Mouse (Mus musculus) heart, embryonic 15.5 days (tissue): Measurements from ENCODE around the gene Ly6g6c. TPM values are rescaled to one million over a fixed set of nuclear protein-coding genes. Genes with fewer than 3 reads are reported as not detected.

Experiments used
- ATAC-seq: fragments of 200-750 bp; cut with Nextera tagmentation; replicated peaks from 2 replicates; pipeline ENCODE4 v1.8.0; 2017; ENCODE audit warnings: low read depth, moderate TSS enrichment; ENCODE audit not compliant: insufficient number of reproducible peaks, insufficient read depth, low FRiP score
- H3K27ac ChIP-seq: fragments of 300-500 bp; sonication (generic); 2 replicates; pipeline ENCODE4 v1.5.1; 2015; ENCODE audit warnings: mild to moderate bottlenecking, inconsistent platforms
- H3K27me3 ChIP-seq: fragments of 300-500 bp; sonication (generic); 2 replicates; pipeline ENCODE4 v1.6.1; 2015; ENCODE audit warnings: inconsistent platforms
- H3K36me3 ChIP-seq: fragments of 300-500 bp; sonication (generic); 2 replicates; pipeline ENCODE4 v1.6.1; 2015; ENCODE audit warnings: mild to moderate bottlenecking, inconsistent platforms
- H3K4me1 ChIP-seq: fragments of 300-500 bp; sonication (generic); replicated peaks from 2 replicates; pipeline ENCODE4 v1.6.1; 2015; ENCODE audit warnings: inconsistent platforms
- H3K4me2 ChIP-seq: fragments of 300-500 bp; sonication (generic); 2 replicates; pipeline ENCODE4 v1.6.1; 2015; ENCODE audit warnings: inconsistent platforms, mild to moderate bottlenecking, moderate library complexity
- H3K4me3 ChIP-seq: fragments of 300-500 bp; sonication (generic); 2 replicates; pipeline ENCODE4 v1.5.1; 2015; ENCODE audit warnings: mild to moderate bottlenecking, inconsistent platforms
- H3K9ac ChIP-seq: fragments of 300-500 bp; sonication (generic); 2 replicates; pipeline ENCODE4 v1.6.1; 2015; ENCODE audit warnings: mild to moderate bottlenecking, inconsistent platforms
- H3K9me3 ChIP-seq: fragments of 300-500 bp; sonication (generic); replicated peaks from 2 replicates; pipeline ENCODE4 v1.6.1; 2016; ENCODE audit warnings: inconsistent platforms
- WGBS: fragments of 180-500 bp; shearing (Covaris S2); methylation state at CpG from one replicate; pipeline ENCODE4 v1.1.7; 2015; ENCODE audit warnings: mixed read lengths; 5-methylcytosine and 5-hydroxymethylcytosine counted together
- polyA plus RNA-seq: library from polyadenylated mRNA; unstranded; fragments of >200 nt; fragmentation: Nextera tagmentation; extraction: Ambion mirVana; gene quantifications from 2 replicates; pipeline ENCODE4 v1.2.1, GENCODE M21; 2015

Gene Ly6g6c
- polyA plus RNA-seq, 1 experiment from 2014 or later, result not detected

DNA sequence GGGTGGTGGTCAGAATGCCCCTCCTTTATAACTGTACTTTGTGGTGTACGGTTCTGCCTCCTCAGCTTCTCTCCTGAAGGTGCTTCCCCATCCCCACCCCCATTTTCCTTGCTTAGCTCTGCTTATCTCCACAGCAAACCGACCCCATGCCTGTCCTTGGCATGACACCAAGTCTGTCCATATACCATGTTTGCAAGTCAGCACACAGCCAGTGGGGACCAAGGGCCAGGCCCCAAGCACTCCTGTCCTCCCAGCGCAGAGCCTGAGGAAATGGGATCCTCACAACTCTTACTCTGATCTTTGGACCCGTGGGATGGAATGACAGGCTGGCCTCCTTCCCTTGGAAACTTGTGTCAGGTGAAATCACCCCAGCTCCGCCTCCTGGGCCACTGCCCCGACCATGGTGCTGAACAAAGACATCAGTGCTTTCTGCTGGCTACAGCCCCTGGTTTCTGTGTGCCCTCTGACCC lies 38.1 kb downstream of the Ly6g6c start:
- H3K9me3 ChIP-seq, result no peaks in the 10 kb centered on the region
- H3K4me2 ChIP-seq, result no peak overlapping the region
- H3K9ac ChIP-seq, result no peak overlapping the region
- no peak overlapping the region for H3K27ac ChIP-seq
- WGBS, result 41% methylated on average over 6 of the region's 6 CpGs
- H3K27me3 ChIP-seq, result no peaks in the 10 kb centered on the region
- H3K36me3 ChIP-seq, result peaks cover 40% of the 10 kb centered on the region
- no peak overlapping the region for H3K4me3 ChIP-seq
- no peak; the same call in 1 of the 2 replicates for ATAC-seq
- peaks cover 19% of the 10 kb centered on the region for H3K4me1 ChIP-seq

GRCm38 (mm10) chr17:35104079-35104478 lies 38.9 kb downstream of the Ly6g6c start:
- Histone ChIP-seq H3K4me1 (peaks cover 19% of the 10 kb centered on the region), H3K4me2 (no peak overlapping the region), H3K9ac (no peak overlapping the region), H3K27ac (no peak overlapping the region), H3K9me3 (no peaks in the 10 kb centered on the region), H3K27me3 (no peaks in the 10 kb centered on the region), H3K4me3 (no peak overlapping the region), H3K36me3 (peaks cover 31% of the 10 kb centered on the region)
- 80% methylated on average over 7 of the region's 7 CpGs for WGBS
- no peak for ATAC-seq

GRCm38 (mm10) chr17:35104754-35105153 lies 39.6 kb downstream of the Ly6g6c start:
- ATAC-seq, result no peak
- H3K27ac ChIP-seq, result no peak overlapping the region
- H3K4me1 ChIP-seq, result peaks cover 19% of the 10 kb centered on the region
- no peak overlapping the region for H3K4me2 ChIP-seq
- 65% methylated on average over 6 of the region's 6 CpGs for WGBS
- peaks cover 27% of the 10 kb centered on the region for H3K36me3 ChIP-seq
- no peaks in the 10 kb centered on the region for H3K27me3 ChIP-seq
- H3K9ac ChIP-seq, result no peak overlapping the region
- H3K9me3 ChIP-seq, result no peaks in the 10 kb centered on the region
- no peak overlapping the region for H3K4me3 ChIP-seq

- H3K27ac ChIP-seq, result no peak overlapping the region
- no peaks in the 10 kb centered on the region for H3K27me3 ChIP-seq
- 0 out of 2 replicates have a peak overlapping the region, but pooled peaks have one; percentile 23 for H3K4me2 ChIP-seq
- H3K9ac ChIP-seq, result peak overlapping the region; percentile 44; the same call in 1 of the 2 replicates
- H3K4me3 ChIP-seq, result no peak overlapping the region
- 24% methylated on average over 13 of the region's 13 CpGs for WGBS
- ATAC-seq, result no peak
- peaks cover 19% of the 10 kb centered on the region; the same call in 1 of the 2 replicates for H3K36me3 ChIP-seq
- H3K9me3 ChIP-seq, result no peaks in the 10 kb centered on the region
- H3K4me1 ChIP-seq, result peaks cover 19% of the 10 kb centered on the region
Measured at GRCm38 (mm10) chr17:35105740-35106389, 40.7 kb downstream of the Ly6g6c start.

DNA sequence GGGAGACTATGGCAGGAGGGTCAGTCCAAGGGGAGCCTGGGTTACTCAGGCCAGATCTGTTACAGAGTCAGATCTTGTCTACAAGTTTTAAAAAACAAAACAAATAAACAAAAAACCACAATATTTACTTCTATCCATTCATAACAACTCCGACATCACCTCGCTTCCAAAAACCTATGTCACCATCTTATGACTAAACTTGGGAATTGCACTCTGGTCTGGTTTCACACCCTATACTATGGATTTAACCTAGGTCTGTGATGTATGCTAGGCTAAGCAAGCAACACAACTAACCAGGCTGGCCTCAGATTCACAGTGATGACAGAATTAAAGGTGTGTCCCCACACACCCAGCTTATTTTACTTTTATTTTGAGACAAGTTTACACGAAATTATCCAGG lies 41.3 kb downstream of the Ly6g6c start:
- no peaks in the 10 kb centered on the region for H3K27me3 ChIP-seq
- H3K27ac ChIP-seq, result no peak overlapping the region
- no peak for ATAC-seq
- H3K36me3 ChIP-seq, result peaks cover 13% of the 10 kb centered on the region; the same call in 1 of the 2 replicates
- H3K4me2 ChIP-seq, result no peak overlapping the region
- no peak overlapping the region for H3K4me3 ChIP-seq
- WGBS, result 63% methylated on average over 3 of the region's 3 CpGs
- peaks cover 19% of the 10 kb centered on the region for H3K4me1 ChIP-seq
- H3K9me3 ChIP-seq, result no peaks in the 10 kb centered on the region
- H3K9ac ChIP-seq, result peak overlapping the region; percentile 44; the same call in 1 of the 2 replicates

GRCm38 (mm10) chr17:35108097-35108496 lies 42.9 kb downstream of the Ly6g6c start, which contains the start of gene Ly6g5c:
TSS of gene Ly6g5c (plus strand) at chr17:35108279.
- no peaks in the 10 kb centered on the region for H3K36me3 ChIP-seq
- H3K27ac ChIP-seq, result no peak within 1 kb of the TSS
- H3K9ac ChIP-seq, result no peak within 1 kb of the TSS
- H3K4me2 ChIP-seq, result no peak within 1 kb of the TSS
- H3K27me3 ChIP-seq, result no peaks in the 10 kb centered on the region
- no peaks in the 10 kb centered on the region for H3K9me3 ChIP-seq
- H3K4me3 ChIP-seq, result no peak within 1 kb of the TSS
- no peak for ATAC-seq
- WGBS, result 88% methylated on average over 6 of the region's 6 CpGs
- peaks cover 9% of the 10 kb centered on the region for H3K4me1 ChIP-seq

DNA sequence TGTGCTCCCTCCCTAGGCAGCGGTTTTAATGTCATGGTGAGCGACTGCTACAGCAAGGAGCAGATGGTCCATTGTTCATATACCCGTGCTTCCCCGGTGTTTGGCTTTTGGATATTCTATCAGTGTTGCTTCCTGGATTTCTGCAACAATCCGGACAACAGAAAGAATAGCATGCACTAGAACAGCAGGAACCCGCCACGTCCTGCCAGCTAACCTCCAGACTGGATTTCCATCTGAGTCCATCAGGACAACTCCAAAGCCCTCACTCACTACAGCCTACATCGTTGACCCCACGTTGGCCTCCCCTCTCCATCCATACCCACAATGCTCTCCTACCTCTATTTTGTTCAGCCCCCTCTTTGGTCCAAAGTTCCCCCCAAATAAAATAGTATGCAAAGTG lies 46.6 kb downstream of the Ly6g6c start:
- Histone ChIP-seq H3K36me3 (peaks cover 9% of the 10 kb centered on the region), H3K27ac (peak overlapping the region; percentile 47), H3K9me3 (no peaks in the 10 kb centered on the region), H3K9ac (no peak overlapping the region), H3K4me2 (peak overlapping the region; percentile 36), H3K4me3 (0 out of 2 replicates have a peak overlapping the region, but pooled peaks have one; percentile 17), H3K4me1 (no peaks in the 10 kb centered on the region), H3K27me3 (no peaks in the 10 kb centered on the region)
- ATAC-seq, result peak; percentile 44; the same call in 1 of the 2 replicates
- 72% methylated on average over 9 of the region's 9 CpGs for WGBS

DNA sequence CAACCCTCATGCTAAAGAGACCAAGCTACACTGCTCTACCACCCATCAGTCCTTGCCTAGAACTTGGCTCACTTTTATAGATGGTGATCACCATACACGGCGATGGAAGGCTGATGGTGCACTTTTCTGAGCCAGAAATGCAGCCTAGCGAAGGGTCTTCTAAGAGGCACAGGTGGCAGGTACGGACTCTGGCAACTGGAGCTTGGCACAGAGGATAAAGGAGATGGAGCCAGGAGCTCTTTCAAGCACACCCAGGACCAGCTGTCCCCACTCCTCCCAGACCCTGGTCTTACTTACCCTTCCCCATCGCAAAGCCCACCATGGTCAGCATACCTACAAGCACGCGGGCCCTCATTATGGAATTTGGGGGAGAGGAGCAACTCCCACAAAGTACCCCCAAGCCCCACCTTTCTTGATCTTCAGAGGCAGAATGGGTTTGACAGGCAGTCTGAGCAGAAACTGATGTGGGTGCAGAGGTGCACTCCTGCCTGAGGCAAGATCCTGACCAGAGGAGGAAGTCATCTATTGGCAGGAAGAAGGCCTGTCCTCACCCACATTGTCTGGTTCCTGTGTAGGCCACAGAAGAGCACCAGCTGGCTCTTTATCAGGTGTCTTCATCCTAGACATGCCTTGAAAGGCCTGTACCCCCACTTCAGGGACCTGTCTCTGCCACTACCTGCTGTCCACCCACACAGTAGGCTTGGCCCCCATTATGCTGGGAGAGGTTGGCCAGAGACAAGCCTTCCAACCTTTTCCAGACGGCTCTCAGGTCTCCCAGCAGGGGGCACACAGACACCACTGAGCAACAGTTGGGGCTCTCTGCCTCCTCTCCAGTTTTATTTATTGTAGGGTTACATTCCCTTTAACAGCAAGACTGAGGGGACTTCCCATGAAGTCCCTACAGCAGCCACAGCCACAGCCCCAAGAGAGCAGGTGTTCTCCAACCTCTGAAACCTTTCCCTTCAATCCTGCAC lies 50.1 kb downstream of the Ly6g6c start, which contains the start of gene Ly6g5b:
Ly6g5b (minus strand) TSS at position 383 of the 974 bp plus-strand sequence.
- 83% methylated on average over 8 of the region's 8 CpGs for WGBS
- H3K4me3 ChIP-seq, result no peak within 1 kb of the TSS
- 0 out of 2 replicates have a peak within 1 kb of the TSS, but pooled peaks have one; percentile 2 for H3K27ac ChIP-seq
- H3K9me3 ChIP-seq, result no peaks in the 10 kb centered on the region
- no peaks in the 10 kb centered on the region for H3K27me3 ChIP-seq
- H3K9ac ChIP-seq, result no peak within 1 kb of the TSS
- H3K36me3 ChIP-seq, result peaks cover 28% of the 10 kb centered on the region
- H3K4me2 ChIP-seq, result no peak within 1 kb of the TSS
- no peak for ATAC-seq
- peaks cover 9% of the 10 kb centered on the region for H3K4me1 ChIP-seq

Other genes with a start within 250 kb of the Ly6g6c start
- gene Stk19, start 228.4 kb upstream of the Ly6g6c start, polyA plus RNA-seq, result 19.4 and 23.4 TPM in 2 replicates
- gene Dxo, start 228.4 kb upstream of the Ly6g6c start, polyA plus RNA-seq, result 32.0 and 40.8 TPM in 2 replicates
- 23.6 and 35.9 TPM in 2 replicates for gene Skiv2l, start 215.2 kb upstream of the Ly6g6c start, polyA plus RNA-seq
- gene Nelfe, start 215.0 kb upstream of the Ly6g6c start, polyA plus RNA-seq, result 53.3 and 70.9 TPM in 2 replicates
- gene Cfb, start 202.9 kb upstream of the Ly6g6c start, polyA plus RNA-seq, result 1.8 and 4.3 TPM in 2 replicates
- gene Zbtb12, start 185.9 kb upstream of the Ly6g6c start, polyA plus RNA-seq, result 1.1 and 1.8 TPM in 2 replicates
- gene Gm20547, start 183.3 kb upstream of the Ly6g6c start, polyA plus RNA-seq, result not detected in 2 replicates
- 2.0 and 3.3 TPM in 2 replicates for gene C2, start 167.1 kb upstream of the Ly6g6c start, polyA plus RNA-seq
- gene Ehmt2, start 166.9 kb upstream of the Ly6g6c start, polyA plus RNA-seq, result 31.7 and 48.8 TPM in 2 replicates
- 0.08 TPM in 1 of 2 replicates, not detected in the other for gene Slc44a4, start 150.9 kb upstream of the Ly6g6c start, polyA plus RNA-seq
- 16.1 and 19.9 TPM in 2 replicates for gene Neu1, start 134.1 kb upstream of the Ly6g6c start, polyA plus RNA-seq
- gene Hspa1b, start 106.2 kb upstream of the Ly6g6c start, polyA plus RNA-seq, result 0.16 and 0.30 TPM in 2 replicates
- gene Gm20481, start 95.5 kb upstream of the Ly6g6c start, polyA plus RNA-seq, result not detected in 2 replicates
- 3.5 and 4.8 TPM in 2 replicates for gene Hspa1a, start 93.2 kb upstream of the Ly6g6c start, polyA plus RNA-seq
- 2.1 and 2.6 TPM in 2 replicates for gene Hspa1l, start 92.7 kb upstream of the Ly6g6c start, polyA plus RNA-seq
- 116 and 132 TPM in 2 replicates for gene Lsm2, start 83.5 kb upstream of the Ly6g6c start, polyA plus RNA-seq
- gene Vars, start 64.4 kb upstream of the Ly6g6c start, polyA plus RNA-seq, result 43.0 and 89.7 TPM in 2 replicates
- gene Vwa7, start 48.8 kb upstream of the Ly6g6c start, polyA plus RNA-seq, result 0.24 and 0.31 TPM in 2 replicates
- 1.4 and 2.8 TPM in 2 replicates for gene Sapcd1, start 37.4 kb upstream of the Ly6g6c start, polyA plus RNA-seq
- 2.7 and 3.8 TPM in 2 replicates for gene Msh5, start 18.6 kb upstream of the Ly6g6c start, polyA plus RNA-seq
- 307 and 332 TPM in 2 replicates for gene Clic1, start 15.4 kb upstream of the Ly6g6c start, polyA plus RNA-seq
- 168 and 202 TPM in 2 replicates for gene Ddah2, start 6.4 kb upstream of the Ly6g6c start, polyA plus RNA-seq
- gene Mpig6b, start 796 bp downstream of the Ly6g6c start, polyA plus RNA-seq, result 0.77 and 0.81 TPM in 2 replicates
- 0.29 and 0.31 TPM in 2 replicates for gene Ly6g6e, start 11.5 kb downstream of the Ly6g6c start, polyA plus RNA-seq
- gene Ly6g6d, start 12.7 kb downstream of the Ly6g6c start, polyA plus RNA-seq, result 2.2 and 2.4 TPM in 2 replicates
- gene Ly6g6f, start 20.2 kb downstream of the Ly6g6c start, polyA plus RNA-seq, result 0.16 and 0.29 TPM in 2 replicates
- 64.7 and 80.1 TPM in 2 replicates for gene Abhd16a, start 23.9 kb downstream of the Ly6g6c start, polyA plus RNA-seq
- 0.41 TPM in 1 of 2 replicates, not detected in the other for gene Ly6g5c, start 42.9 kb downstream of the Ly6g6c start, polyA plus RNA-seq
- gene Ly6g5b, start 50.0 kb downstream of the Ly6g6c start, polyA plus RNA-seq, result 0.31 and 0.66 TPM in 2 replicates
- gene Gpank1, start 56.1 kb downstream of the Ly6g6c start, polyA plus RNA-seq, result 10.0 and 13.8 TPM in 2 replicates
- gene Csnk2b, start 56.7 kb downstream of the Ly6g6c start, polyA plus RNA-seq, result 200 and 211 TPM in 2 replicates
- gene D17H6S53E, start 61.0 kb downstream of the Ly6g6c start, polyA plus RNA-seq, result 10.1 and 11.2 TPM in 2 replicates
- 0.57 and 4.7 TPM in 2 replicates for gene Apom, start 66.7 kb downstream of the Ly6g6c start, polyA plus RNA-seq
- gene Bag6, start 69.8 kb downstream of the Ly6g6c start, polyA plus RNA-seq, result 40.8 and 44.0 TPM in 2 replicates
- 95.1 and 142 TPM in 2 replicates for gene Prrc2a, start 99.5 kb downstream of the Ly6g6c start, polyA plus RNA-seq
- gene Aif1, start 110.7 kb downstream of the Ly6g6c start, polyA plus RNA-seq, result 7.5 and 9.6 TPM in 2 replicates
- gene Lst1, start 123.1 kb downstream of the Ly6g6c start, polyA plus RNA-seq, result 8.1 and 12.2 TPM in 2 replicates
- 1.5 and 4.8 TPM in 2 replicates for gene Ltb, start 129.1 kb downstream of the Ly6g6c start, polyA plus RNA-seq
- gene Tnf, start 136.6 kb downstream of the Ly6g6c start, polyA plus RNA-seq, result 0.43 TPM in 1 of 2 replicates, not detected in the other
- 0.09 and 0.62 TPM in 2 replicates for gene Lta, start 140.0 kb downstream of the Ly6g6c start, polyA plus RNA-seq
- gene Gm16181, start 155.4 kb downstream of the Ly6g6c start, polyA plus RNA-seq, result 0.35 and 0.48 TPM in 2 replicates
- gene Atp6v1g2, start 168.3 kb downstream of the Ly6g6c start, polyA plus RNA-seq, result 8.9 and 9.4 TPM in 2 replicates
- 7.8 and 9.1 TPM in 2 replicates for gene Nfkbil1, start 170.4 kb downstream of the Ly6g6c start, polyA plus RNA-seq
- 213 and 268 TPM in 2 replicates for gene Ddx39b, start 176.4 kb downstream of the Ly6g6c start, polyA plus RNA-seq
- gene H2-D1, start 197.3 kb downstream of the Ly6g6c start, polyA plus RNA-seq, result 56.6 and 101 TPM in 2 replicates